Mouse (Mus musculus) liver, embryonic 12.5 days (tissue): ENCODE data around the gene Sept1. TPM values are rescaled to one million over a fixed set of nuclear protein-coding genes. Genes with fewer than 3 reads are reported as not detected.

ENCODE experiments used
- ATAC-seq: fragments of 200-750 bp; cut with Nextera tagmentation; 2 replicates; pipeline ENCODE4 v1.8.0; 2017; ENCODE audit warnings: moderate number of reproducible peaks, mild to moderate bottlenecking, moderate library complexity
- H3K27ac ChIP-seq: fragments of 300-500 bp; sonication (generic); 2 replicates; pipeline ENCODE4 v1.5.1; 2016; ENCODE audit warnings: mild to moderate bottlenecking
- H3K27me3 ChIP-seq: fragments of 300-500 bp; sonication (generic); replicated peaks from 2 replicates; pipeline ENCODE4 v1.6.1; 2016; ENCODE audit warnings: mild to moderate bottlenecking, moderate library complexity
- H3K36me3 ChIP-seq: fragments of 300-500 bp; sonication (generic); 2 replicates; pipeline ENCODE4 v1.6.1; 2016; ENCODE audit warnings: mild to moderate bottlenecking, moderate library complexity
- H3K4me1 ChIP-seq: fragments of 300-500 bp; sonication (generic); 2 replicates; pipeline ENCODE4 v1.6.1; 2016
- H3K4me2 ChIP-seq: fragments of 300-500 bp; sonication (generic); 2 replicates; pipeline ENCODE4 v1.6.1; 2016; ENCODE audit warnings: mild to moderate bottlenecking, moderate library complexity
- H3K4me3 ChIP-seq: fragments of 300-500 bp; sonication (generic); 2 replicates; pipeline ENCODE4 v1.5.1; 2016; ENCODE audit warnings: mild to moderate bottlenecking, moderate library complexity
- H3K9ac ChIP-seq: fragments of 300-500 bp; sonication (generic); 2 replicates; pipeline ENCODE4 v1.6.1; 2016; ENCODE audit warnings: mild to moderate bottlenecking, moderate library complexity
- H3K9me3 ChIP-seq: fragments of 300-500 bp; sonication (generic); replicated peaks from 2 replicates; pipeline ENCODE4 v1.6.1; 2016; ENCODE audit warnings: mild to moderate bottlenecking, moderate library complexity
- WGBS: fragments of 180-500 bp; shearing (Covaris S2); methylation state at CpG from one replicate; pipeline ENCODE4 v1.1.7; 2016; ENCODE audit not compliant: insufficient replicate concordance; 5-methylcytosine and 5-hydroxymethylcytosine counted together
- polyA plus RNA-seq: library from polyadenylated mRNA; unstranded; fragments of >200 nt; fragmentation: Nextera tagmentation; extraction: Ambion mirVana; gene quantifications from 2 replicates; pipeline ENCODE4 v1.2.1, GENCODE M21; 2016

Sept1 gene
- polyA plus RNA-seq, 1 experiment from 2014 or later, result 10.6 TPM

- H3K27ac ChIP-seq, result peak overlapping the region; percentile 84
- peaks cover 83% of the 10 kb centered on the region for H3K36me3 ChIP-seq
- peak overlapping the region; percentile 82 for H3K4me3 ChIP-seq
- H3K9me3 ChIP-seq, result no peaks in the 10 kb centered on the region
- H3K9ac ChIP-seq, result peak overlapping the region; percentile 72
- H3K27me3 ChIP-seq, result no peaks in the 10 kb centered on the region
- no peak for ATAC-seq
- H3K4me1 ChIP-seq, result peaks cover 39% of the 10 kb centered on the region
- WGBS, result 51% methylated on average over 11 of the region's 11 CpGs
- H3K4me2 ChIP-seq, result peak overlapping the region; percentile 85
Measured at GRCm38 (mm10) chr7:127196484-127196883, 36.4 kb downstream of the Sept1 start.

DNA sequence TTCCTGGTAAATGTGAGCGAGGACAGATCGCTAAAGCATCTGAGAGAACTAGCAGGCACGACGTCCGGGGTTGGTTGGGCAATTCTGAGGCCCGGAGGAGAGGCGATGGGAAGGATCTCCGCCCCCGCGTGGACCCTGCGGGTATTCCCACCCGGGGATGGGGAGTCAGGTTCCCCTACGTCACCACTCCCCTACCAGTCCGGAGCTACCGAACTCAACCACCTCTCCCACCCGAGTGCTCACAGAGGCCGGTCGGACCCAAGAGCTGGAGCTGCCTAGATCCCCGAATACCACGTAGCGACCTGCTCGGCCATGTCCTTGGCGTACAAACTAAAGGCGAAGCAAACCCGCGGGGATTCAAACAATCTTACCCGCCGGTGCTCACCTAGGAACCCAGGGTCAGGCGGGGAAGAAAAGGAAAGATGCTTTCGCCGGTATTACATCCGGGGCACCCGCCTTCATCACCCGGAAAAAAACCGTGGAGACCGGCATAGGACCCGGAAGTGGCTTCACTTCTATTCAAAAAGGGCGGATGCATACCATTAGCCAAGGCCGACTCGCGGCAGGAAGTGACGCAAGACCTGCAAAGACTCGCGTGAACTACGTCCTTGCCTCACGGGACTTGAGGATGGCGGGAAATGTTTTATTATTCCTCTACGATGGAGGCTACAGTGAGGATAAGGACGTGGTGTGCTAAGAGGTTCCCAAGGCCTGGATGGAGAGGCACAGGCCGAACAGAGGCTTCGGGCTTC lies 37.2 kb downstream of the Sept1 start, which contains the start of gene Cd2bp2:
Gene Cd2bp2, minus strand, starts transcription at position 507 of the 752 bp plus-strand sequence.
- WGBS, result under 1% methylated on average over 51 of the region's 51 CpGs
- Histone ChIP-seq H3K4me3 (peak within 1 kb of the TSS; percentile 82), H3K9me3 (no peaks in the 10 kb centered on the region), H3K27me3 (no peaks in the 10 kb centered on the region), H3K36me3 (peaks cover 81% of the 10 kb centered on the region), H3K4me1 (peaks cover 39% of the 10 kb centered on the region), H3K9ac (peak within 1 kb of the TSS; percentile 83), H3K27ac (peak within 1 kb of the TSS; percentile 88), H3K4me2 (peak within 1 kb of the TSS; percentile 85)
- ATAC-seq, result peak; percentile 93

GRCm38 (mm10) chr7:127194633-127195029 lies 38.3 kb downstream of the Sept1 start:
- Histone ChIP-seq H3K4me1 (peaks cover 33% of the 10 kb centered on the region), H3K4me2 (peak overlapping the region; percentile 85), H3K27me3 (no peaks in the 10 kb centered on the region), H3K4me3 (peak overlapping the region; percentile 82), H3K36me3 (peaks cover 70% of the 10 kb centered on the region), H3K27ac (peak overlapping the region; percentile 88), H3K9ac (peak overlapping the region; percentile 83), H3K9me3 (no peaks in the 10 kb centered on the region)
- no peak for ATAC-seq
- WGBS, result 55% methylated on average over 7 of the region's 7 CpGs

- Histone ChIP-seq H3K9ac (peak overlapping the region; percentile 83), H3K27me3 (no peaks in the 10 kb centered on the region), H3K36me3 (peaks cover 65% of the 10 kb centered on the region), H3K4me2 (peak overlapping the region; percentile 85), H3K4me3 (peak overlapping the region; percentile 82; the same call in 1 of the 2 replicates), H3K9me3 (no peaks in the 10 kb centered on the region), H3K4me1 (peaks cover 35% of the 10 kb centered on the region), H3K27ac (no peak overlapping the region)
- no peak for ATAC-seq
- 85% methylated on average over 17 of the region's 17 CpGs for WGBS
Measured at GRCm38 (mm10) chr7:127194011-127194632, 38.8 kb downstream of the Sept1 start.

- Histone ChIP-seq H3K4me1 (peaks cover 46% of the 10 kb centered on the region), H3K9me3 (no peaks in the 10 kb centered on the region), H3K36me3 (peaks cover 53% of the 10 kb centered on the region), H3K27ac (no peak overlapping the region), H3K4me3 (no peak overlapping the region), H3K27me3 (no peaks in the 10 kb centered on the region), H3K9ac (no peak overlapping the region), H3K4me2 (no peak overlapping the region)
- WGBS, result 85% methylated on average over 5 of the region's 5 CpGs
- ATAC-seq, result no peak
Measured at GRCm38 (mm10) chr7:127192989-127193388, 39.9 kb downstream of the Sept1 start.

GRCm38 (mm10) chr7:127190672-127191071 lies 42.3 kb downstream of the Sept1 start:
- no peak overlapping the region for H3K4me3 ChIP-seq
- no peak for ATAC-seq
- 73% methylated on average over 6 of the region's 6 CpGs for WGBS
- no peaks in the 10 kb centered on the region for H3K9me3 ChIP-seq
- no peak overlapping the region for H3K4me2 ChIP-seq
- H3K27ac ChIP-seq, result peak overlapping the region; percentile 18; the same call in 1 of the 2 replicates
- peaks cover 39% of the 10 kb centered on the region for H3K36me3 ChIP-seq
- no peaks in the 10 kb centered on the region for H3K27me3 ChIP-seq
- H3K4me1 ChIP-seq, result peaks cover 34% of the 10 kb centered on the region
- no peak overlapping the region for H3K9ac ChIP-seq

GRCm38 (mm10) chr7:127188305-127189276 lies 44.3 kb downstream of the Sept1 start:
- WGBS, result 67% methylated on average over 17 of the region's 17 CpGs
- Histone ChIP-seq H3K9me3 (no peaks in the 10 kb centered on the region), H3K4me3 (no peak overlapping the region), H3K9ac (no peak overlapping the region), H3K4me1 (peaks cover 36% of the 10 kb centered on the region), H3K36me3 (peaks cover 27% of the 10 kb centered on the region), H3K27ac (0 out of 2 replicates have a peak overlapping the region, but pooled peaks have one; percentile 3), H3K4me2 (no peak overlapping the region), H3K27me3 (no peaks in the 10 kb centered on the region)
- ATAC-seq, result no peak

DNA sequence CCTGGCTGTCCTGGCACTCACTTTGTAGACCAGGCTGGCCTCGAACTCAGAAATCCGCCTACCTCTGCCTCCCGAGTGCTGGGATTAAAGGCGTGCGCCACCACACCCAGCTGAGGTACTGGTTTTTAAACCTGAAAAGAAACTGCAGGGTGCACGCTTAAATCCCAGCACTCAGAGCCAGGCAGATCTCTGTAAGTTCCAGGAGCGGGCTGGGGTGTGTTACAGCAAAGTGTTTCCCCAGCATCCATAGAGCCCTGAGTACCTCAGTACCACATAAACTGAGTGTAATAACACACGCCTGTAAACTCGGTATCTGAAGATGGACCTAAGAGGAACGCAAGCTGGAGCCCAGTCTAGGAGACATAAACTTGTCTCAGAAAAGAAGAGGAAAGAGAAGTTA lies 45.6 kb downstream of the Sept1 start:
- peaks cover 14% of the 10 kb centered on the region for H3K36me3 ChIP-seq
- no peak for ATAC-seq
- H3K27me3 ChIP-seq, result no peaks in the 10 kb centered on the region
- H3K9ac ChIP-seq, result no peak overlapping the region
- H3K4me3 ChIP-seq, result no peak overlapping the region
- no peak overlapping the region for H3K4me2 ChIP-seq
- peaks cover 45% of the 10 kb centered on the region for H3K4me1 ChIP-seq
- no peaks in the 10 kb centered on the region for H3K9me3 ChIP-seq
- 69% methylated on average over 10 of the region's 10 CpGs for WGBS
- H3K27ac ChIP-seq, result no peak overlapping the region

DNA sequence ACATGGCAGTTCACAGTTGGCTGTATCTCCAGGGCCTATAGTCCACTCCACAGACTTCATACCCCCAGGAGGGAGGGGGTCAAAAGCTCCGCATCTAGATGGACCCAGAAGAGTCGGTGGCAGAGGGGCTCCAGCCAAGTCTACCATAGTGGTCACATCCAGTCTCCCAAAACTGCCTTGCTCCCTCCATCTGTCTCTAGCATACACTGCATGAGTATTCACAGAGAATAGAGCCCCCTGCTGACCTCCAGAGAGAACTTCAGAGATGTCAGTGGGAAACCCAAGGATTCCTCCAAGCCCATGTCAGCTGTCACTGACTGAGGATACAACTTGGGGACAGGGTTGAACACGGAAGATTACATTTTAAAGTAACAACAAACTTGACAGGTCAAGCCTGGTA lies 47.3 kb downstream of the Sept1 start:
- H3K4me2 ChIP-seq, result no peak overlapping the region
- H3K36me3 ChIP-seq, result no peaks in the 10 kb centered on the region
- no peaks in the 10 kb centered on the region for H3K9me3 ChIP-seq
- no peaks in the 10 kb centered on the region for H3K27me3 ChIP-seq
- H3K27ac ChIP-seq, result no peak overlapping the region
- no peak; the same call in 1 of the 2 replicates for ATAC-seq
- peaks cover 59% of the 10 kb centered on the region for H3K4me1 ChIP-seq
- WGBS, result 54% methylated on average over 3 of the region's 3 CpGs
- H3K4me3 ChIP-seq, result no peak overlapping the region
- no peak overlapping the region for H3K9ac ChIP-seq

GRCm38 (mm10) chr7:127184720-127185119 lies 48.2 kb downstream of the Sept1 start:
- H3K4me2 ChIP-seq, result no peak overlapping the region
- no peaks in the 10 kb centered on the region for H3K36me3 ChIP-seq
- H3K4me1 ChIP-seq, result peaks cover 66% of the 10 kb centered on the region
- H3K4me3 ChIP-seq, result no peak overlapping the region
- peak overlapping the region; percentile 72 for H3K27ac ChIP-seq
- no peak for ATAC-seq
- H3K9ac ChIP-seq, result no peak overlapping the region
- 18% methylated on average over 1 of the region's 1 CpGs for WGBS
- H3K9me3 ChIP-seq, result no peaks in the 10 kb centered on the region
- H3K27me3 ChIP-seq, result no peaks in the 10 kb centered on the region

DNA sequence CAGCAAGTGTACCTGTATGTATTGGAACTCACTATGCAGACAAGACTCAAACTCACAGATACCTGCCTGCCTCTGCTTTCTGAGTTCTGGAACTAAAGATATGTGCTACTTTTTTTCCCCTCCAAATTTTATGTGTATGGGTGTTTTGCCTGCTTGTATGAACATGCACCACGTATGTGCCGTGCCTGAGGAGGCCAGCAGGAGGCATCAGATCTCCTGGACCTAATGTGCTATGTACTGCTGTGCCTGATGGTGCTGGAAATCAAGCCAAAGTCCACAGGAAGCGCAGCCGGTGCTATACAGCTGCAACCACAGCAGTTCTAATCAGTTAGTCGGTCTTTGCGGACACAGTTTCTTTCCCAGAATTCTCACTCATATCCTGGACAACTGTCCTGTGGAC lies 49.1 kb downstream of the Sept1 start:
- Histone ChIP-seq H3K36me3 (no peaks in the 10 kb centered on the region), H3K4me3 (no peak overlapping the region), H3K9me3 (no peaks in the 10 kb centered on the region; the same call in 1 of the 2 replicates), H3K4me2 (peak overlapping the region; percentile 19; the same call in 1 of the 2 replicates), H3K27ac (peak overlapping the region; percentile 72), H3K27me3 (no peaks in the 10 kb centered on the region), H3K4me1 (peaks cover 60% of the 10 kb centered on the region), H3K9ac (no peak overlapping the region)
- peak; percentile 59; the same call in 1 of the 2 replicates for ATAC-seq
- 51% methylated on average over 6 of the region's 6 CpGs for WGBS
